Mouse (Mus musculus) olfactory bulb, adult 2 months (tissue): ENCODE measurements at regions not wholly inside any gene's neighbourhood (a gene's known extent, or its start where the extent isn't known, plus 50 kb on each side); places are given as distances from the start of the nearest gene placed in this dataset.

ENCODE experiments used
- CTCF ChIP-seq: fragments of 200-500 bp; IDR thresholded peaks from 2 replicates; pipeline ENCODE4 v1.5.1; 2012; ENCODE audit warnings: low read depth, mild to moderate bottlenecking, low read length, moderate library complexity; ENCODE audit not compliant: insufficient read depth
- POLR2A ChIP-seq: fragments of 200-500 bp; IDR thresholded peaks from 2 replicates; pipeline ENCODE4 v1.6.1; 2012; ENCODE audit warnings: mild to moderate bottlenecking, low read depth, low read length, moderate library complexity; ENCODE audit not compliant: insufficient read depth

- TF ChIP-seq CTCF (no peak), POLR2A (no peak)
Observed at GRCm38 (mm10) chr7:116603840-116604194, 99.6 kb downstream of the Nucb2 start.
